Mouse (Mus musculus) CH12.LX (cell line): ENCODE measurements around the gene Cd2.

ENCODE experiments used
- CTCF ChIP-seq, 2 experiments: IDR thresholded peaks in 1 of 2; conservative IDR thresholded peaks in 1 of 2; 2 replicates each; pipeline ENCODE4 v1.5.1; 2011 to 2012; ENCODE audit warnings: low read depth in 2 of 2, low read length in 2 of 2, improper control_type of control experiment in 1 of 2, inconsistent platforms in 1 of 2, mild to moderate bottlenecking in 1 of 2, moderate library complexity in 1 of 2
- EP300 ChIP-seq: IDR thresholded peaks from 2 replicates; pipeline ENCODE4 v1.6.1; 2011; ENCODE audit warnings: low read length, improper control_type of control experiment
- ETS1 ChIP-seq: conservative IDR thresholded peaks from 2 replicates; pipeline ENCODE4 v1.6.1; 2012; ENCODE audit warnings: low read depth, mild to moderate bottlenecking, inconsistent platforms, low read length, improper control_type of control experiment, moderate library complexity
- GABPA ChIP-seq: IDR thresholded peaks from 2 replicates; pipeline ENCODE4 v1.6.1; 2012; ENCODE audit warnings: low read depth, low read length, improper control_type of control experiment, inconsistent platforms; ENCODE audit not compliant: insufficient replicate concordance
- MAZ ChIP-seq: IDR thresholded peaks from 2 replicates; pipeline ENCODE4 v1.6.1; 2012; ENCODE audit warnings: low read depth, mild to moderate bottlenecking, inconsistent platforms, low read length, improper control_type of control experiment, moderate library complexity
- NRF1 ChIP-seq: IDR thresholded peaks from 2 replicates; pipeline ENCODE4 v1.6.1; 2014; ENCODE audit warnings: low read depth, mild to moderate bottlenecking, inconsistent platforms, low read length, improper control_type of control experiment, moderate library complexity
- POLR2A ChIP-seq: IDR thresholded peaks from 2 replicates; pipeline ENCODE4 v1.6.1; 2011; ENCODE audit warnings: low read depth, mild to moderate bottlenecking, improper control_type of control experiment, low read length
- SMC3 ChIP-seq: IDR thresholded peaks from 2 replicates; pipeline ENCODE4 v1.6.1; 2011; ENCODE audit warnings: low read depth, low read length, improper control_type of control experiment
- TBP ChIP-seq: conservative IDR thresholded peaks from 2 replicates; pipeline ENCODE4 v1.6.1; 2011; ENCODE audit warnings: low read depth, low read length, improper control_type of control experiment
- TCF12 ChIP-seq: IDR thresholded peaks from 2 replicates; pipeline ENCODE4 v1.6.1; 2014; ENCODE audit warnings: low read depth, mild to moderate bottlenecking, inconsistent platforms, low read length, improper control_type of control experiment
- USF1 ChIP-seq: IDR thresholded peaks from 2 replicates; pipeline ENCODE4 v1.6.1; 2014; ENCODE audit warnings: low read depth, mild to moderate bottlenecking, inconsistent platforms, low read length, improper control_type of control experiment
- USF2 ChIP-seq: conservative IDR thresholded peaks from 2 replicates; pipeline ENCODE4 v1.6.1; 2011; ENCODE audit warnings: low read depth, low read length, improper control_type of control experiment
- ZNF384 ChIP-seq: IDR thresholded peaks from 2 replicates; pipeline ENCODE4 v1.6.1; 2012; ENCODE audit warnings: low read depth, low read length, improper control_type of control experiment, inconsistent platforms

DNA sequence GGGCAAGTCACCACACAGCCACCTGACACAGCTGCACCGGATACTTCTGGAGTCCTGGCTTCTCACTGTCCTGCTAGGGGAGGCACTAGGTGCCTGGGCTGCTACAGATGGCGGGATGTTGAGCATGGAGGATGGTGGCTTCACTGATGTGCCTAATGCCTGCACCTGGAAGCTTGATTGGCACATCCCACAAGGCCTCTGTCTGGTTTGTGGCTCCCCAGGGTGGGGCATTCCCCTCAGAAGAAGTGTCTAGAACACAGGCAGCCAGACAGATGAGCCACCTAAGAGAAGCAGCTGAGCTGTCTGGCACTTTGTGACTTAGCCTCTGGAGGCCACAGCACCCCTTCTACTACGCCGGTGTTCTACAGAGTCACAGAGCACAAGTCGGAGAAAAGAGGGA, 9.5 kb upstream of the Cd2 start:
- TF ChIP-seq CTCF (conservative IDR thresholded peaks at IDR 0.05 in 1 of 2, IDR thresholded peaks at IDR 0.05 in 1 of 2; ENCODE audit: low read depth in 2 of 2, low read length in 2 of 2) (no peak), TCF12 (no peak), ZNF384 (no peak), NRF1 (no peak), MAZ (no peak), ETS1 (no peak), GABPA (no peak), SMC3 (no peak), POLR2A (no peak), USF1 (no peak), USF2 (no peak), EP300 (no peak), TBP (no peak)
